Mouse (Mus musculus): ENCODE measurements around the gene Adamtsl1.

Adamtsl1 gene

GRCm38 (mm10) chr4:85922741-85923140 is 408.8 kb downstream of the Adamtsl1 start:
- no peak for DNase-seq (ENCODE audit: low spot score)

- no peak for DNase-seq (ENCODE audit: low spot score)
Observed at GRCm38 (mm10) chr4:85932129-85932528, 418.2 kb downstream of the Adamtsl1 start.

- no peak for DNase-seq (ENCODE audit: low spot score)
Observed at GRCm38 (mm10) chr4:85939460-85939859, 425.5 kb downstream of the Adamtsl1 start.

GRCm38 (mm10) chr4:85941857-85942256 is 427.9 kb downstream of the Adamtsl1 start:
- no peak for DNase-seq (ENCODE audit: low spot score)

GRCm38 (mm10) chr4:85953590-85953989 is 439.6 kb downstream of the Adamtsl1 start:
- no peak for DNase-seq (ENCODE audit: low spot score)

GRCm38 (mm10) chr4:85955387-85955786 is 441.4 kb downstream of the Adamtsl1 start:
- DNase-seq (ENCODE audit: low spot score) = no peak

GRCm38 (mm10) chr4:85957266-85957665 is 443.3 kb downstream of the Adamtsl1 start:
- no peak for DNase-seq (ENCODE audit: low spot score)

- no peak for DNase-seq (ENCODE audit: low spot score)
Observed at GRCm38 (mm10) chr4:85957879-85958278, 443.9 kb downstream of the Adamtsl1 start.

GRCm38 (mm10) chr4:85959019-85959418 is 445.0 kb downstream of the Adamtsl1 start:
- DNase-seq (ENCODE audit: low spot score) = no peak

GRCm38 (mm10) chr4:85976188-85976587 is 462.2 kb downstream of the Adamtsl1 start:
- no peak for DNase-seq (ENCODE audit: low spot score)

GRCm38 (mm10) chr4:85979206-85979605 is 465.2 kb downstream of the Adamtsl1 start:
- DNase-seq (ENCODE audit: low spot score) = no peak

- peak; percentile 24 for DNase-seq (ENCODE audit: low spot score)
Observed at GRCm38 (mm10) chr4:86006596-86006995, 492.6 kb downstream of the Adamtsl1 start.

GRCm38 (mm10) chr4:86013640-86014039 is 499.7 kb downstream of the Adamtsl1 start:
- no peak for DNase-seq (ENCODE audit: low spot score)

GRCm38 (mm10) chr4:86018928-86019327 is 505.0 kb downstream of the Adamtsl1 start:
- no peak for DNase-seq (ENCODE audit: low spot score)

- DNase-seq (ENCODE audit: low spot score) = no peak
Observed at GRCm38 (mm10) chr4:86019586-86019985, 505.6 kb downstream of the Adamtsl1 start.

- DNase-seq (ENCODE audit: low spot score) = peak; percentile 38
Observed at GRCm38 (mm10) chr4:86020372-86021090, 506.6 kb downstream of the Adamtsl1 start.

GRCm38 (mm10) chr4:86024573-86025160 is 510.7 kb downstream of the Adamtsl1 start:
- peak; percentile 78 for DNase-seq (ENCODE audit: low spot score)

- no peak for DNase-seq (ENCODE audit: low spot score)
Observed at GRCm38 (mm10) chr4:86029486-86029885, 515.5 kb downstream of the Adamtsl1 start.

- DNase-seq (ENCODE audit: low spot score) = no peak
Observed at GRCm38 (mm10) chr4:86030208-86030607, 516.2 kb downstream of the Adamtsl1 start.

GRCm38 (mm10) chr4:86031041-86031440 is 517.1 kb downstream of the Adamtsl1 start:
- DNase-seq (ENCODE audit: low spot score) = peak; percentile 19

- no peak for DNase-seq (ENCODE audit: low spot score)
Observed at GRCm38 (mm10) chr4:86040921-86041320, 526.9 kb downstream of the Adamtsl1 start.

GRCm38 (mm10) chr4:86045448-86045847 is 531.5 kb downstream of the Adamtsl1 start:
- DNase-seq (ENCODE audit: low spot score) = no peak

- DNase-seq (ENCODE audit: low spot score) = no peak
Observed at GRCm38 (mm10) chr4:86045876-86046275, 531.9 kb downstream of the Adamtsl1 start.

- no peak for DNase-seq (ENCODE audit: low spot score)
Observed at GRCm38 (mm10) chr4:86046881-86047280, 532.9 kb downstream of the Adamtsl1 start.

Measured in embryo, embryonic 10.5 days (tissue).